Mouse (Mus musculus): ENCODE measurements around the gene Ccdc157.

DNA sequence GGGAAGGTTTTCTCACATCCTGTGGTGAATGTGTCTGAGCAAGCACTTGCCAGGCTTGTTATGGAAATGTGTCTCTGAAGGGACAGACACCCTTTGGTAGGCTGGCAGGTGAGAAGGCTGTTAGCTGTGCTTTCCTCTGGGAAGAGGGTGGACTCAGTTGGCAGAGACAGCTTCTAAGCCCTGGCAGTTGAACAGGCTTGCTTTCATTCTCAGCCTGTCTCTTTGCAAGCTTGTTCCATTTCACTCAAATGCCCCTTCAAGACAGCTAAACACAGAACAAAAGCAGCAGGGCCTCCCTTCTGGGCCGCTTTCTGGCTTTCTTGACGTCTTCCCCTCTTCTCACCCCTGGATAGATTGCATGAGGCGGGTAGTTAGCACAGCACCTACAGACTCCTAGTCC, 60.6 kb downstream of the Ccdc157 start:
- TF ChIP-seq POLR2A (IDR thresholded peaks at IDR 0.05; ENCODE audit: low read depth, low read length), result no peak
- TF ChIP-seq CTCF (IDR thresholded peaks at IDR 0.05; ENCODE audit: borderline replicate concordance, insufficient read depth, low read length), result no peak
